Mouse (Mus musculus): ENCODE data around the gene Kansl3.
A peak's percentile ranks its signal among the peaks of the same experiment; 100 is the strongest.

Kansl3 gene

GRCm38 (mm10) chr1:36368969-36369645 is at the start of gene Kansl3:
Gene Kansl3, minus strand, starts transcription at chr1:36369181.
- DNase-seq (ENCODE audit: extremely low read depth, insufficient read length, low spot score), result peak; percentile 80

DNA sequence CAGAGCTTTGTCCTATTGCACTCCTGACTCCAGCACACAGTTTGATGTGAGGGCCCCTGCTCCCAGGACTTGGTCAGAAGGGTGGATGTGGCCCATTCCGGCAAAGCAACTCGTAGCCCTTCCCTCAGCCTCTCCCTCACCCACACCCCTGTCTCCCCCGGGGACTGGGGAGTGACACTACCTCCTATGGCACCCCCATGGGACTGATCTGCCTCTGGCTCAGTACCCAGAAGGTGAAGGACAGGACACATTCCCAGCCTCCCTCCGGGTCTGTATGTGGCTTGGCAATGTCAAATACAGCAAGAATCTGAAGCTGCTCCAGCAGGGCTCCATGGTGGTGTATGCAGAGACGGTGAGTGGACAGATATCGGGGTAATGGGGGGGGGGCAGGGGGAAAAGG is 35.5 kb upstream of the Kansl3 start:
- DNase-seq (ENCODE audit: extremely low read depth, insufficient read length, low spot score), result no peak

- no peak for DNase-seq (ENCODE audit: extremely low read depth, insufficient read length, low spot score)
Measured at GRCm38 (mm10) chr1:36401509-36401908, 32.5 kb upstream of the Kansl3 start.

- no peak for DNase-seq (ENCODE audit: extremely low read depth, insufficient read length, low spot score)
Measured at GRCm38 (mm10) chr1:36397041-36397440, 28.1 kb upstream of the Kansl3 start.

GRCm38 (mm10) chr1:36379582-36379981 is 10.6 kb upstream of the Kansl3 start:
- no peak for DNase-seq (ENCODE audit: extremely low read depth, insufficient read length, low spot score)

DNA sequence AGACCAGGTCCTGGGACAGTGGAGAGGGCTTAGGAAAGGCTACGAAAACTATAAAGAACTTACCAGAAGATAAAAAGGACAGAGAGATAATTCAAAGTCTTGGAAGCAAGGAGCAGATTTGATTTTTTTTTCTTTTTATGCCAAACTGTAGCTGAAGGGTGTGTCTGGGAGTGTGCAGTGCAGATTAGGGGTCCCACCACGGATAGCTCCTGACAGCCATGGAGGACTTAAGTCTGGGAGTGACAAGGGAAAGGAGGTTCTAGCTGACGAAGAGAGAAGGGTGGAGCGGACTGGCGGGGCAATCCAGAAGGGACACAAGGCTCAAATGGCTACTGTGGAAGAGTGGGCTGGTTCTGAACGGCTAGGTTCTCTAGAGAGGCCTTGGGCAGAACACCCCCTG is 9.9 kb upstream of the Kansl3 start:
- DNase-seq (ENCODE audit: extremely low read depth, insufficient read length, low spot score), result no peak

GRCm38 (mm10) chr1:36371934-36372845 is 3.2 kb upstream of the Kansl3 start, which contains the start of gene Fer1l5:
Gene Fer1l5, plus strand, starts transcription at chr1:36372291.
- DNase-seq (ENCODE audit: extremely low read depth, insufficient read length, low spot score), result no peak

GRCm38 (mm10) chr1:36370918-36371317 is 1.9 kb upstream of the Kansl3 start:
- no peak for DNase-seq (ENCODE audit: extremely low read depth, insufficient read length, low spot score)

DNA sequence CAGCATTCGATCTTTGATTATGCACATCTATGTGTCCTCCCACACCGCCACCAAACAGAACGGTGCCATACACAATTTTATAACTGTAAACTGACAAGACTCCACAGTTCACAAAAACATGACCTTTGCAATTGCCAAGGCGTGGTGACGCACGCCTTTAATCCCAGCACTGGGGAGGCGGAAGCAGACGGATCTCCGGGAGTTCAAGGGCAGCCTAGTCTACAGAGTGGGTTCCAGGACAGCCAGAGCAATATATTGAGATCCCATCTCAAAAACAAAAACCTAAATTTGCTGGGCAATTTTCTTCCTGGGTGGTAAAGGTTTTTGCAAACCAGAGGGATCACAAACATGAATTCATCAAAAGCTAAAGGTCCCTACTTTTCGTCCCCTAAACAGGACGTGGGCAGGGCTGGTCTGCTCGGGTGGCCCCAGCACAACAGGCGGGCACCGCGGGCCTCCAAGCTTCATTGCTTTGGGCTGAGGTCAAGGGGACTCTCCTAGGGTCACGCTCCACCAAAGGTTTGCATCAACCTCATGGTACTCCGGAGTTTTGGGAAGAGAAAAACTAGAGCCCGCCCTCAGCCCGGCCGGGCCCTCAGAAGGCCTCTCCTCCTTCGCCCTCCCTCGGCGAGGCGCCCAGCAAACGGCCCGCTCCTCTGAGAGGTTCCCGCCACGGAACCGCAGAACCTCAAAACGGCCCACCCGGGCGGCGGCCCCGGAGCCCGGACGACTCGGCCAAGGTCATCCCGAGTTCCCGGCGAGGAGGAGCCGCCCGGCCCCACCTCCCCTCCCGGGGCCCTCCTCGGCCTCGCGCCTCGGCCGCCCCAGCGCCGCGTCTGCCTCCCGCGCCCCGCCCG is 641 bp downstream of the Kansl3 start:
- DNase-seq (ENCODE audit: extremely low read depth, insufficient read length, low spot score), result peak; percentile 65

- DNase-seq (ENCODE audit: extremely low read depth, insufficient read length, low spot score), result peak; percentile 15
Measured at GRCm38 (mm10) chr1:36367698-36368097, 1.3 kb downstream of the Kansl3 start.

- no peak for DNase-seq (ENCODE audit: extremely low read depth, insufficient read length, low spot score)
Measured at GRCm38 (mm10) chr1:36356955-36357695, 11.9 kb downstream of the Kansl3 start.

GRCm38 (mm10) chr1:36352351-36352750 is 16.6 kb downstream of the Kansl3 start:
- DNase-seq (ENCODE audit: extremely low read depth, insufficient read length, low spot score), result no peak

GRCm38 (mm10) chr1:36342547-36342946 is 26.4 kb downstream of the Kansl3 start:
- no peak for DNase-seq (ENCODE audit: extremely low read depth, insufficient read length, low spot score)

- DNase-seq (ENCODE audit: extremely low read depth, insufficient read length, low spot score), result no peak
Measured at GRCm38 (mm10) chr1:36332955-36333887, 35.8 kb downstream of the Kansl3 start.

GRCm38 (mm10) chr1:36331743-36332142 is 37.2 kb downstream of the Kansl3 start:
- no peak for DNase-seq (ENCODE audit: extremely low read depth, insufficient read length, low spot score)

GRCm38 (mm10) chr1:36326815-36327214 is 42.2 kb downstream of the Kansl3 start:
- no peak for DNase-seq (ENCODE audit: extremely low read depth, insufficient read length, low spot score)

GRCm38 (mm10) chr1:36325900-36326321 is 43.1 kb downstream of the Kansl3 start:
- DNase-seq (ENCODE audit: extremely low read depth, insufficient read length, low spot score), result peak; percentile 72

GRCm38 (mm10) chr1:36323746-36324448 is 45.1 kb downstream of the Kansl3 start:
- no peak for DNase-seq (ENCODE audit: extremely low read depth, insufficient read length, low spot score)

Measured in 3134 (cell line).